Mouse (Mus musculus): Measurements from ENCODE around the gene Lbp. TPM values are rescaled to one million over a fixed set of nuclear protein-coding genes. Genes with fewer than 3 reads are reported as not detected.
A peak's percentile ranks its signal among the peaks of the same experiment; 100 is the strongest.

Gene Lbp
- total and polyA plus RNA-seq, 2 experiments = 66.8 to 164 TPM

DNA sequence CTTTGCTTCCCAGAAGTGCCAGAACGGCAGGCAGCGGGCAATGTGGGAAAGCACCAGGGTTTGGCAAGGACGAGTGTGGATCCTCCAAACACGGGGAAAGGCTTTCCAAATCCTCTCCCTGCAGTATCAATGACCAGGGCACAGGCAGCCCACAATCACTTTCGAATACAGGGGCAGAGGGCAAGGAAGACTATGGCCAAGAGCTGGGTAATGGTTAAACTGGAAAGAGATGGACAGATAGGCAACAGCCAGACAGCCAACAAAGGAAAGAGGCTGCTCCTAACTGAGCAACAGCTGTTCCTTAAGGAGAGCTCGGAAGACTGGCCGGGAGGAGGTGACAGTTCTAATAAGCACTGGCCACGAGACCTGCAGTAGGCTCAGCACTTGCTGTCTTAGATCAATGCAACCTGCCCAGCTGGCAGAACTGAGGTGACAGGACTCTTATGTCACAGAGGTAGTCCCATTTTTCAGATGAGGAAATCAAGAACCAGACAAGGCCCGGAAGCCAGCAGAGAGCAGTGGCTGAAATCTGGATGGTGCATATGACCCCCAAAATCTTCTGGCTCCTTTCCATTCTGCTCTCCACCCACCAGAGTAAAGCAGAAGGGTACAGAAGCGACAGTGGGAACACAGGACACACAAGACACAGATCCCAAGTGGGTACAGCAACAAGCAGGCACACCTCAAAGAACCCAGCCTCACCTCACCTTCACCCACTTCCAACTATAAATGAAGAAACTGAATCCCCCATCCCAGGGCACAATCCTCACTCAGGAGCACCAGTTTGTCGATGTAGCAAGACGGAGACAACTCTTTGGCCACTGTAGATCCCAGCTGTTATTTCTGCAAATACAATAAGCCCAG, 53.7 kb downstream of the Lbp start:
- Histone ChIP-seq H3K27ac (replicated peaks; ENCODE audit: insufficient read depth, low read depth, low read length) (peak overlapping the region; percentile 85), H3K4me1 (ENCODE audit: control insufficient read depth, insufficient read depth, low read length) (peaks cover 21% of the 10 kb centered on the region), H3K79me2 (ENCODE audit: control insufficient read depth, insufficient read depth, low read length) (no peaks in the 10 kb centered on the region), H3K9ac (ENCODE audit: low read depth, low read length) (peak overlapping the region; percentile 82), H3K36me3 (ENCODE audit: control insufficient read depth, insufficient read depth, low read length) (peaks cover 36% of the 10 kb centered on the region), H3K4me3 (ENCODE audit: insufficient read depth, low read depth, low read length) (peak overlapping the region; percentile 90; the same call in 1 of the 2 replicates), H3K27me3 (ENCODE audit: control insufficient read depth, insufficient read depth, low read length) (no peaks in the 10 kb centered on the region)
- no peak for TF ChIP-seq POLR2A (IDR thresholded peaks at IDR 0.05; ENCODE audit: extremely low read depth, insufficient read depth, low read length)
- no peak for TF ChIP-seq CTCF (IDR thresholded peaks at IDR 0.05; ENCODE audit: low read depth, low read length)
- WGBS = 19% methylated on average over 12 of the region's 12 CpGs
- peak; percentile 98 for DNase-seq (ENCODE audit: extremely low read depth, low read depth, low spot score)

DNA sequence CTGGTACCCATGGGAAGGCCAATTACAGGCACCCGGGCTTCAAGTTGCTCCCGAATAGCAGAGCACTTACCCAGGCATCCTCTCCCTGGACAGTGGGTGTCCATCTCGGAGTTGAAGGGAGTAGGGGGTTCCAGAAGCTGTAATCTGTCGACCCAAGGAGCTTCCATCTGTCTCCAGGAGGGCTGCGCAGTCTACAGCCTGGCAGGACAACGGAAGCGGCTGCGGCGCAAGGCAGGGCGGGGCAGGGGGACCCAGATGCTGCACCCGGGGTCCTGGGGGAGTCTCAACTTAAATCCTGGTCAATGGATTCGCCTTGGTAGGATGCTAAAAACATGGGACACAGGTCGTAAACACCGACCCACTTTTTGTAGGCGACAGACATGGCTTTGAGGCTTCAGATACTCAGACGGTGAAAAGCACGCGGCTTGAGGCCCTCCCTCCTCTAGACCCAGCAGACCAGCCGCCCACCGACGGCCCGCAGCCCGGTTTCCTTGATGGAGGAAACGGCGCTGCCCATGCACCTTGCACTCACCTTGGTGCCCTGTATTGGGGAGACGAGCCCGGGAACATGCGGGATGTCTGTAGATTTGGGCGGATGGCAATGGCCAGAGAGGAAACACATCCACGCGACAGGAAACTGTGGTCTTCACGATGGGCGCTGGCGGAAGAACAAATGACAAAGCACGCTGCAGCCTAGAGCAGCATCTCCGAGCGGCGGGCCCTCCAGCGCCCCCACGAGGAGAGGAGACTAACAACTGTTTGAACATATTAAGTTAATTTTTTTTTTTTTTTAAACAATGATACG, 54.8 kb downstream of the Lbp start:
- DNase-seq (ENCODE audit: extremely low read depth, low read depth, low spot score) = peak; percentile 79
- Histone ChIP-seq H3K4me3 (ENCODE audit: insufficient read depth, low read depth, low read length) (peak overlapping the region; percentile 90), H3K36me3 (ENCODE audit: control insufficient read depth, insufficient read depth, low read length) (peaks cover 25% of the 10 kb centered on the region), H3K79me2 (ENCODE audit: control insufficient read depth, insufficient read depth, low read length) (no peaks in the 10 kb centered on the region), H3K4me1 (ENCODE audit: control insufficient read depth, insufficient read depth, low read length) (peaks cover 27% of the 10 kb centered on the region), H3K27ac (replicated peaks; ENCODE audit: insufficient read depth, low read depth, low read length) (peak overlapping the region; percentile 85), H3K27me3 (ENCODE audit: control insufficient read depth, insufficient read depth, low read length) (no peaks in the 10 kb centered on the region), H3K9ac (ENCODE audit: low read depth, low read length) (peak overlapping the region; percentile 82)
- TF ChIP-seq CTCF (IDR thresholded peaks at IDR 0.05; ENCODE audit: low read depth, low read length) (peak; percentile 74), POLR2A (IDR thresholded peaks at IDR 0.05; ENCODE audit: extremely low read depth, insufficient read depth, low read length) (peak; percentile 66; the same call in 1 of the 2 replicates)
- under 1% methylated on average over 41 of the region's 41 CpGs for WGBS

DNA sequence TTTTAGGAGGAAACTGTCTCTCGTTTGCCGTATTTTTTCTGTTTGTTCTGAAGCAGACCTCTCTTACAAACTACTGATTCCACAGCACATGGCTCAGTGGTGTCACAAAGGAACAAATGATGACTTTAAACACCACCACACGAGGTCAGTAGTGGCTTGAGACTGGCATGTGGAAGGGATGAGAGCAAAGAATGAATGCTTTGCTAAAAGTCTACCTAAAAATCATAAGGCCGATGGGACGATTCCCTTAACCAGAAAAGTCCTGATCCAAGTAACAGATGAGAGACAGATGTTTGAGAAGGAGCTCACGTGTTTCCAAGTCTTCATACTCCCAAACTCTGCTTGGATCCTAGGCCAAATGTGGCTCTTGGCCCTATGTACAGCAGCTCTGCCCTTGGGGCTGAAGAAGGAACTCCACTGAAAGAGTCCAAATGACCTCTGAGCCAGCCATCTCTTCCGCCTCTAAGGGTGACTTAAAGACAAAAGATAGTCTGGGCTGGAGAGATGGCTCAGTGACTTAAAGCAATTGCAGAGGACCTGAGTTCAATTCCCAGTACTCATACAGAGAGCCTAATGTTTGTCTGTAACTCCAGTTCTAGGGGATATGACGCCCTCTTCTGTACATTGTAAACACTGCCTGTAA, 55.5 kb downstream of the Lbp start:
- TF ChIP-seq CTCF (IDR thresholded peaks at IDR 0.05; ENCODE audit: low read depth, low read length) (0 out of 2 replicates have a peak, but pooled peaks have one; percentile 7), POLR2A (IDR thresholded peaks at IDR 0.05; ENCODE audit: extremely low read depth, insufficient read depth, low read length) (no peak)
- Histone ChIP-seq H3K79me2 (ENCODE audit: control insufficient read depth, insufficient read depth, low read length) (no peaks in the 10 kb centered on the region), H3K4me1 (ENCODE audit: control insufficient read depth, insufficient read depth, low read length) (peaks cover 27% of the 10 kb centered on the region), H3K27ac (replicated peaks; ENCODE audit: insufficient read depth, low read depth, low read length) (peak overlapping the region; percentile 57), H3K36me3 (ENCODE audit: control insufficient read depth, insufficient read depth, low read length) (peaks cover 19% of the 10 kb centered on the region), H3K9ac (ENCODE audit: low read depth, low read length) (no peak overlapping the region), H3K27me3 (ENCODE audit: control insufficient read depth, insufficient read depth, low read length) (no peaks in the 10 kb centered on the region), H3K4me3 (ENCODE audit: insufficient read depth, low read depth, low read length) (peak overlapping the region; percentile 23; the same call in 1 of the 2 replicates)
- DNase-seq (ENCODE audit: extremely low read depth, low read depth, low spot score) = peak; percentile 76
- WGBS = 29% methylated on average over 8 of the region's 8 CpGs

DNA sequence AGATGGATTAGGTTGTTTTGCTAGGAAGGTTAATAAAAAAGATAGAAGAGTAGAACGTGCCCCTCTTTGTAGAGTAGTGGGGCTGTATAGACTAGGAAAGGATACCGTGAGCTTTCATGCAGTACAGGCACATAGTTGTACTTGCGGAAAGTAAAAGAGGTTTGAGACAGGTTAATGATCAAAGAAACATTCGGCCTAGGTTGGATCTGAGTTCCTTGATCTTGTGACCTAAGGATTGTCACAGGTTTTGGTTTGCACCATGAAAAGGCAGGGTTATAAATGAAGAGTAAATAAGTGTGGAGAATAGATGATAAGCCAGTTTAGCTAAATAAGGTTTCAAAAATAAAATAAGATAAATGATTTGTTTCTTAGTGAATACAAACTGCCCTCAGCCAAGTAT, 57.9 kb downstream of the Lbp start:
- DNase-seq (ENCODE audit: extremely low read depth, low read depth, low spot score) = peak; percentile 59

DNA sequence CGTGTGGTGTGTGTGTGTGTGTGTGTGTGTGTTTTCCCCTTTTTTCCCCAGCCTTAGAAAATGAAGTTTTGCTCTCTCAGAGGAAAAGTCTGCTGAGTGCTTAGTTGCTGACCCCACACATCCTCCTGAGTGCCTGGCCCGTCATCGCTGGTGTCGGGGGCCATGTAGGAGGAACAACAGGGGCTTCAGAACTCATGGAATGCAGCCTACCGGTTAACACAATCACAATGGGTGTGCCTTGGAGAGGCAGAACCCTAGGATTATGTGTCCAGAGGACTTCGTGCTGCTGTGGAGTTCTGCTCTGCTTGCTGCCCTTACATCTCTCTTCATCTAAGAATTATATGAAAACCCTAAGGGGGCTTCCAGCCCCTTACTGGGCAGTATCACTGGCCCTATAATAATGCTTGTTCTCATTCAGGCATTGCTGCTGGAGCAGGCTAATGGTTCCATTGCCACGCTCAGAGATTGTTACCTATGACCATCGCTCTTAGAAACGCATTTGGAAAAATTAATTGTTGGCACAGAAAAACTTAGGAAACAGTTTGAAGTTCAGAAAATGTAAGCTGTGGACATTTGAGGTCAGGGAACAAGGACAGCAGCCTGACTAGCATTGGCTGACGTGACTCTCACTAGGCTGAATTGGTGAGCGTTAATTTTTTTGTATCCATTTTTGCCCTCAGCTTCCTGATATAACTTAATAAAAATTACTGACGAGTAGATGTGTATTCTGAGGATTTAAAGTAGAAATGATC, 59.0 kb downstream of the Lbp start:
- Histone ChIP-seq H3K4me1 (ENCODE audit: control insufficient read depth, insufficient read depth, low read length) (peaks cover 12% of the 10 kb centered on the region), H3K79me2 (ENCODE audit: control insufficient read depth, insufficient read depth, low read length) (no peaks in the 10 kb centered on the region), H3K36me3 (ENCODE audit: control insufficient read depth, insufficient read depth, low read length) (no peaks in the 10 kb centered on the region), H3K4me3 (ENCODE audit: insufficient read depth, low read depth, low read length) (no peak overlapping the region), H3K9ac (ENCODE audit: low read depth, low read length) (no peak overlapping the region), H3K27ac (replicated peaks; ENCODE audit: insufficient read depth, low read depth, low read length) (peak overlapping the region; percentile 72), H3K27me3 (ENCODE audit: control insufficient read depth, insufficient read depth, low read length) (no peaks in the 10 kb centered on the region)
- WGBS = 47% methylated on average over 12 of the region's 12 CpGs
- TF ChIP-seq CTCF (IDR thresholded peaks at IDR 0.05; ENCODE audit: low read depth, low read length) (no peak), POLR2A (IDR thresholded peaks at IDR 0.05; ENCODE audit: extremely low read depth, insufficient read depth, low read length) (no peak)
- peak; percentile 92 for DNase-seq (ENCODE audit: extremely low read depth, low read depth, low spot score)

More for the DNA sequence above, 57.9 kb downstream of the Lbp start:
- Histone ChIP-seq H3K4me1 (ENCODE audit: control insufficient read depth, insufficient read depth, low read length) (peaks cover 19% of the 10 kb centered on the region), H3K27ac (replicated peaks; ENCODE audit: insufficient read depth, low read depth, low read length) (no peak overlapping the region), H3K4me3 (ENCODE audit: insufficient read depth, low read depth, low read length) (no peak overlapping the region), H3K79me2 (ENCODE audit: control insufficient read depth, insufficient read depth, low read length) (no peaks in the 10 kb centered on the region), H3K9ac (ENCODE audit: low read depth, low read length) (no peak overlapping the region), H3K36me3 (ENCODE audit: control insufficient read depth, insufficient read depth, low read length) (peaks cover under 1% of the 10 kb centered on the region; the same call in 1 of the 2 replicates), H3K27me3 (ENCODE audit: control insufficient read depth, insufficient read depth, low read length) (no peaks in the 10 kb centered on the region)
- WGBS = 72% methylated on average over 4 of the region's 4 CpGs
- TF ChIP-seq CTCF (IDR thresholded peaks at IDR 0.05; ENCODE audit: low read depth, low read length) (no peak), POLR2A (IDR thresholded peaks at IDR 0.05; ENCODE audit: extremely low read depth, insufficient read depth, low read length) (no peak)
